Mouse (Mus musculus): Measurements from ENCODE around the gene Eif6.

GRCm38 (mm10) chr2:155872486-155872885 is 45.8 kb upstream of the Eif6 start:
- TF ChIP-seq CTCF (IDR thresholded peaks at IDR 0.05; ENCODE audit: extremely low read depth, insufficient read depth, low read length) (no peak), POLR2A (IDR thresholded peaks at IDR 0.05; ENCODE audit: extremely low read depth, insufficient read depth, low read length) (no peak)
